Mouse (Mus musculus): ENCODE results near the gene Abcc8. TPM values are rescaled to one million over a fixed set of nuclear protein-coding genes. Genes with fewer than 3 reads are reported as not detected.

Gene Abcc8
- total and polyA plus RNA-seq, 3 experiments: 0.11 TPM; not detected in 2

GRCm38 (mm10) chr7:46124460-46124859 lies 55.4 kb downstream of the Abcc8 start:
- H3K27me3 ChIP-seq (ENCODE audit: insufficient read depth, low read length): peaks cover 21% of the 10 kb centered on the region
- no peak for ATAC-seq (ENCODE audit: extremely low read depth, insufficient number of reproducible peaks, low FRiP score, poor library complexity, severe bottlenecking)
- H3K4me3 ChIP-seq (ENCODE audit: low read depth, low read length): no peak overlapping the region
- H3K36me3 ChIP-seq (replicated peaks): no peaks in the 10 kb centered on the region
- H3K4me1 ChIP-seq (ENCODE audit: insufficient read depth, low read depth, low read length): no peaks in the 10 kb centered on the region
- no peak for TF ChIP-seq CTCF (IDR thresholded peaks at IDR 0.05; ENCODE audit: low read depth, low read length)
- no peak for TF ChIP-seq GATA2 (IDR thresholded peaks at IDR 0.05; ENCODE audit: borderline replicate concordance, low read depth, low read length)
- DNase-seq (ENCODE audit: low spot score): no peak
- no peaks in the 10 kb centered on the region for H3K9me3 ChIP-seq (replicated peaks)

DNA sequence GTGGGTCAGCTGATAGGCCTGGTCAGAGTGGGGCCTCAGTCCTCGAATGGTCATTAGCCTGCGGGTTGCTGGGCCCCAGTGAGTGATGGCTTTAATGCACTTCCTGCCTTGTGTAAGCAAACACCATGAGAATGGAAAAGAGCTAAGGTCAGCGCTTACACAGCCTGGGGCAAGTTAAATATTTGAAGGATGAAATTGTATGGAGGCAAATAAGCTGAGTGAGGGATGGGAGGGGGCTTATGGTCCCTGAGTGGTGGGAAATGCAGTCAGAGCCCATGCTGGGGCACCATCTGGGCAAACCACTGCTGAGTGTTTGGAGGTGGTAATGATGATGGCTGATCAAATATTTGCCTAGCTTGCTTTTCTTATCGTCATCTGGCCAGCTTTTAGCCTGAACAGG lies 56.9 kb downstream of the Abcc8 start:
- Histone ChIP-seq H3K4me3 (ENCODE audit: low read depth, low read length) (no peak overlapping the region), H3K9me3 (replicated peaks) (no peaks in the 10 kb centered on the region), H3K27me3 (ENCODE audit: insufficient read depth, low read length) (peaks cover 16% of the 10 kb centered on the region), H3K36me3 (replicated peaks) (no peaks in the 10 kb centered on the region), H3K4me1 (ENCODE audit: insufficient read depth, low read depth, low read length) (no peaks in the 10 kb centered on the region)
- DNase-seq (ENCODE audit: low spot score): no peak
- ATAC-seq (ENCODE audit: extremely low read depth, insufficient number of reproducible peaks, low FRiP score, poor library complexity, severe bottlenecking): no peak
- no peak for TF ChIP-seq POLR2AphosphoS5 (IDR thresholded peaks at IDR 0.05; ENCODE audit: insufficient replicate concordance, low read depth, low read length)
- TF ChIP-seq GATA1 (IDR thresholded peaks at IDR 0.05; ENCODE audit: borderline replicate concordance, low read length): no peak
- TF ChIP-seq CTCF (IDR thresholded peaks at IDR 0.05; ENCODE audit: low read depth, low read length): no peak
- no peak for TF ChIP-seq TAL1 (conservative IDR thresholded peaks at IDR 0.05; ENCODE audit: low read depth, low read length)
- TF ChIP-seq GATA2 (IDR thresholded peaks at IDR 0.05; ENCODE audit: borderline replicate concordance, low read depth, low read length): no peak

DNA sequence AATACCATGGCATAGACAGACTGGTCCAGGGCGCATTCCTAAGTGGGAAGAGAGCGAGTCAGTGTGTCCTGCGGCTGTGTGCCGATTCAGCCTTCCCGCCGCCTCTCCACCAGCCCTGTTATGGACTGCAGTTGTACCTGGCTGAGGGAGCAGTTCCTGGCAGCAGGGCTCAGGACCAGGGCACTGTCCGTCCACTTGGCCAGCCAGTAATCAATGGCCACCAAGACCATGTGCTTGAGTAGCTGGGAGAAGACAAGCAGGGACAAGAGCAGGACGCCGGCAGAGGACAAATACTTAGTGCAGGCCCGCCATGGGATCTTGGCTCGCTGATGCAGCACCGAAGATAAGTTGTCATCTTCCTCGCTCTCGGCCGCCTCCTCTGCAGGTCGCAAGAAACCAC lies 62.8 kb downstream of the Abcc8 start:
- Histone ChIP-seq H3K4me3 (ENCODE audit: low read depth, low read length) (no peak overlapping the region), H3K36me3 (replicated peaks) (no peaks in the 10 kb centered on the region), H3K27me3 (ENCODE audit: insufficient read depth, low read length) (peaks cover 2% of the 10 kb centered on the region), H3K9me3 (replicated peaks) (no peaks in the 10 kb centered on the region), H3K4me1 (ENCODE audit: insufficient read depth, low read depth, low read length) (no peaks in the 10 kb centered on the region)
- no peak for TF ChIP-seq POLR2AphosphoS5 (IDR thresholded peaks at IDR 0.05; ENCODE audit: insufficient replicate concordance, low read depth, low read length)
- no peak for TF ChIP-seq GATA2 (IDR thresholded peaks at IDR 0.05; ENCODE audit: borderline replicate concordance, low read depth, low read length)
- no peak for TF ChIP-seq TAL1 (conservative IDR thresholded peaks at IDR 0.05; ENCODE audit: low read depth, low read length)
- TF ChIP-seq CTCF (IDR thresholded peaks at IDR 0.05; ENCODE audit: low read depth, low read length): no peak
- no peak for TF ChIP-seq GATA1 (IDR thresholded peaks at IDR 0.05; ENCODE audit: borderline replicate concordance, low read length)
- ATAC-seq (ENCODE audit: extremely low read depth, insufficient number of reproducible peaks, low FRiP score, poor library complexity, severe bottlenecking): no peak
- DNase-seq (ENCODE audit: low spot score): no peak

DNA sequence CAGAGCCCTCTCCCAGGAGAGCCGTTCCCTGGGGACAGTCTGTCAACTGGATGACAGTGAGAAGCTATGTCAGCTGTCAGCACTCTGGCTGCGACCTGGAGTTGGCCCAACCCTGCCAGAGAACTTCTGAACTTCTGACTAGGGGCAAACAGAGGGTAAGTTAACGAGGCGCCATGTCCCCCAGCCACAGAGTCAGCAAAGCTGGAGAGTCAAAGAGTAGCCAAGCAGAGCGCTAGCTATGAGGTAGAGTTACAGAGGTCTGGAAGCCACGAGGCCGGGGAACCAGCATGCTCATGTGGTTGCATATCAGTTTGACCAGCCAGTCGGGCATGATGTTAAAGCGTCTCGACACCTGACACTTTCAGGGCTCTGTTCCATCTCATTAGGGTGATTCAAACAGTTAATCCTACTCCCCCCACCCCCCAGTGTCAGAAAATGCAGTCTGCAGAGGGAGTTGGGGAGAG lies 63.7 kb downstream of the Abcc8 start:
- Histone ChIP-seq H3K27me3 (ENCODE audit: insufficient read depth, low read length) (peaks cover 5% of the 10 kb centered on the region), H3K4me1 (ENCODE audit: insufficient read depth, low read depth, low read length) (no peaks in the 10 kb centered on the region), H3K36me3 (replicated peaks) (no peaks in the 10 kb centered on the region), H3K9me3 (replicated peaks) (no peaks in the 10 kb centered on the region), H3K4me3 (ENCODE audit: low read depth, low read length) (no peak overlapping the region)
- no peak for TF ChIP-seq TAL1 (conservative IDR thresholded peaks at IDR 0.05; ENCODE audit: low read depth, low read length)
- no peak for TF ChIP-seq GATA1 (IDR thresholded peaks at IDR 0.05; ENCODE audit: borderline replicate concordance, low read length)
- no peak for TF ChIP-seq CTCF (IDR thresholded peaks at IDR 0.05; ENCODE audit: low read depth, low read length)
- no peak for TF ChIP-seq POLR2AphosphoS5 (IDR thresholded peaks at IDR 0.05; ENCODE audit: insufficient replicate concordance, low read depth, low read length)
- no peak for TF ChIP-seq GATA2 (IDR thresholded peaks at IDR 0.05; ENCODE audit: borderline replicate concordance, low read depth, low read length)
- ATAC-seq (ENCODE audit: extremely low read depth, insufficient number of reproducible peaks, low FRiP score, poor library complexity, severe bottlenecking) (no peak), DNase-seq (ENCODE audit: low spot score) (no peak)

GRCm38 (mm10) chr7:46113435-46113834 lies 66.4 kb downstream of the Abcc8 start:
- H3K9me3 ChIP-seq (replicated peaks): no peaks in the 10 kb centered on the region
- no peak for ATAC-seq (ENCODE audit: extremely low read depth, insufficient number of reproducible peaks, low FRiP score, poor library complexity, severe bottlenecking)
- peaks cover 19% of the 10 kb centered on the region for H3K27me3 ChIP-seq (ENCODE audit: insufficient read depth, low read length)
- TF ChIP-seq TAL1 (conservative IDR thresholded peaks at IDR 0.05; ENCODE audit: low read depth, low read length): no peak
- TF ChIP-seq GATA2 (IDR thresholded peaks at IDR 0.05; ENCODE audit: borderline replicate concordance, low read depth, low read length): no peak
- no peak for TF ChIP-seq CTCF (IDR thresholded peaks at IDR 0.05; ENCODE audit: low read depth, low read length)
- TF ChIP-seq GATA1 (IDR thresholded peaks at IDR 0.05; ENCODE audit: borderline replicate concordance, low read length): no peak
- TF ChIP-seq POLR2AphosphoS5 (IDR thresholded peaks at IDR 0.05; ENCODE audit: insufficient replicate concordance, low read depth, low read length): no peak
- no peak for DNase-seq (ENCODE audit: low spot score)
- H3K36me3 ChIP-seq (replicated peaks): no peaks in the 10 kb centered on the region
- H3K4me3 ChIP-seq (ENCODE audit: low read depth, low read length): no peak overlapping the region
- no peaks in the 10 kb centered on the region for H3K4me1 ChIP-seq (ENCODE audit: insufficient read depth, low read depth, low read length)

- TF ChIP-seq POLR2AphosphoS5 (IDR thresholded peaks at IDR 0.05; ENCODE audit: insufficient replicate concordance, low read depth, low read length): no peak
- no peak for TF ChIP-seq CTCF (IDR thresholded peaks at IDR 0.05; ENCODE audit: low read depth, low read length)
- TF ChIP-seq TAL1 (conservative IDR thresholded peaks at IDR 0.05; ENCODE audit: low read depth, low read length): no peak
- no peak for TF ChIP-seq GATA2 (IDR thresholded peaks at IDR 0.05; ENCODE audit: borderline replicate concordance, low read depth, low read length)
- TF ChIP-seq GATA1 (IDR thresholded peaks at IDR 0.05; ENCODE audit: borderline replicate concordance, low read length): no peak
- peaks cover 20% of the 10 kb centered on the region for H3K27me3 ChIP-seq (ENCODE audit: insufficient read depth, low read length)
- no peak overlapping the region for H3K4me3 ChIP-seq (ENCODE audit: low read depth, low read length)
- no peaks in the 10 kb centered on the region for H3K9me3 ChIP-seq (replicated peaks)
- no peaks in the 10 kb centered on the region for H3K36me3 ChIP-seq (replicated peaks)
- H3K4me1 ChIP-seq (ENCODE audit: insufficient read depth, low read depth, low read length): no peaks in the 10 kb centered on the region
- DNase-seq (ENCODE audit: low spot score) (no peak), ATAC-seq (ENCODE audit: extremely low read depth, insufficient number of reproducible peaks, low FRiP score, poor library complexity, severe bottlenecking) (no peak)
Observed at GRCm38 (mm10) chr7:46111938-46112337, 67.9 kb downstream of the Abcc8 start.

All from G1E (cell line).